Mouse (Mus musculus) kidney, embryonic 15.5 days (tissue): ENCODE data around the gene Satl1. TPM values are rescaled to one million over a fixed set of nuclear protein-coding genes. Genes with fewer than 3 reads are reported as not detected.
"Not testable (repeated sequence)": the region's sequence is repeated elsewhere in the genome, so short reads cannot be mapped to it uniquely, and the experiment has no call there.

Experiments used
- ATAC-seq: fragments of 200-750 bp; cut with Nextera tagmentation; replicated peaks from 2 replicates; pipeline ENCODE4 v1.8.0; 2017; ENCODE audit warnings: moderate TSS enrichment; ENCODE audit not compliant: low FRiP score
- H3K27ac ChIP-seq: fragments of 300-500 bp; sonication (generic); 2 replicates; pipeline ENCODE4 v1.5.1; 2015; ENCODE audit warnings: mild to moderate bottlenecking, inconsistent platforms
- H3K27me3 ChIP-seq: fragments of 300-500 bp; sonication (generic); 2 replicates; pipeline ENCODE4 v1.6.1; 2015; ENCODE audit warnings: inconsistent platforms
- H3K36me3 ChIP-seq: fragments of 300-500 bp; sonication (generic); 2 replicates; pipeline ENCODE4 v1.6.1; 2015; ENCODE audit warnings: inconsistent platforms
- H3K4me1 ChIP-seq: fragments of 300-500 bp; sonication (generic); 2 replicates; pipeline ENCODE4 v1.6.1; 2015; ENCODE audit warnings: inconsistent platforms
- H3K4me2 ChIP-seq: fragments of 300-500 bp; sonication (generic); 2 replicates; pipeline ENCODE4 v1.6.1; 2015; ENCODE audit warnings: moderate library complexity, mild to moderate bottlenecking, inconsistent platforms
- H3K4me3 ChIP-seq: fragments of 300-500 bp; sonication (generic); replicated peaks from 2 replicates; pipeline ENCODE4 v1.5.1; 2015; ENCODE audit warnings: mild to moderate bottlenecking, inconsistent platforms
- H3K9ac ChIP-seq: fragments of 300-500 bp; sonication (generic); 2 replicates; pipeline ENCODE4 v1.6.1; 2015; ENCODE audit warnings: mild to moderate bottlenecking, inconsistent platforms
- H3K9me3 ChIP-seq: fragments of 300-500 bp; sonication (generic); replicated peaks from 2 replicates; pipeline ENCODE4 v1.6.1; 2016; ENCODE audit warnings: inconsistent platforms
- WGBS: fragments of 180-500 bp; shearing (Covaris S2); methylation state at CpG from one replicate; pipeline ENCODE4 v1.1.7; 2015; ENCODE audit warnings: mixed read lengths; 5-methylcytosine and 5-hydroxymethylcytosine counted together
- polyA plus RNA-seq: library from polyadenylated mRNA; unstranded; fragments of >200 nt; fragmentation: Nextera tagmentation; extraction: Ambion mirVana; gene quantifications from 2 replicates; pipeline ENCODE4 v1.2.1, GENCODE M21; 2015

Gene Satl1
- not detected in 2 replicates for polyA plus RNA-seq

DNA sequence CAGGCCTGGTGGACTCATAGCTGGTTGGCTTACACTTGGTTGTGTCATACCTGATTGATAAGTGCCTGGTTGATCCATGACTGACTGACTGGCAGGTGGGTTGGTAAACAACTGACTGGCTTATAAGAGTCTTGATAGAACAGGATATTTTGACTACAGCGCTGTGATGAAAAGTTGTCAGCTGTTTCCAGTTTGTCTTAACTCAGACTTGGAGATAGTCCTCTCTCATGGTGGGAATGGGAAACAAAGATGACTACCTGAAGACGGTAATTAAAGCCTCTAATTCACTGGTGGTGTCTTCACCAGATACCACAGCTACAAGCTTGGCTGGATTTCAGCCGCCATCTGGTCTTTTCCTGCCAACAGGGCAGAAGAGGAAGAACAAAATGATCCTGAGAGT lies at the start of gene Satl1:
TSS of gene Satl1 (minus strand) at position 101 of the 400 bp plus-strand sequence.
- no peaks in the 10 kb centered on the region for H3K4me1 ChIP-seq
- no peak within 1 kb of the TSS for H3K4me2 ChIP-seq
- H3K9ac ChIP-seq = no peak within 1 kb of the TSS
- H3K9me3 ChIP-seq = no peaks in the 10 kb centered on the region
- 82% methylated on average over 3 of the region's 3 CpGs for WGBS
- no peaks in the 10 kb centered on the region for H3K27me3 ChIP-seq
- no peak for ATAC-seq
- H3K4me3 ChIP-seq = no peak within 1 kb of the TSS
- H3K27ac ChIP-seq = no peak within 1 kb of the TSS
- no peaks in the 10 kb centered on the region for H3K36me3 ChIP-seq

DNA sequence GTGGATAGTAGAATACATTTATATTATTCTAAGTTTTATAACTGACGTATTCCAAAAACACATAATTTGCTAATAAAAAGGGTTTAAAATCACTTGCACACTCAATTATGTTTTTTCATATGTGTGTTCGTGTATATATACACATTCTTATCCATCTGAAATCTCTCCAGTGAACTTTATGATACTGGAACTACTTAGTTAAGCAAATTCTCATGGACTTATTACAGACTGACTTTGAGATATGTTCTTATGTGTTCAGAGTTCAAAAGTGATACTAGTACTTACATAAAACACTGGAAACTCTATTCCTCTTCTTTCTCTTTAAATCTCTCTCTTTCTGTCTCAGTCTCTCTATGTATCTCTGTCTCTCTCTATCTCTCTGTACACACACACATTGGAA lies 31.5 kb upstream of the Satl1 start:
- H3K4me1 ChIP-seq = no peaks in the 10 kb centered on the region
- 82% methylated on average over 2 of the region's 2 CpGs for WGBS
- H3K9me3 ChIP-seq = no peaks in the 10 kb centered on the region
- H3K36me3 ChIP-seq = no peaks in the 10 kb centered on the region
- no peak for ATAC-seq
- H3K4me3 ChIP-seq = no peak overlapping the region
- H3K9ac ChIP-seq = no peak overlapping the region
- no peak overlapping the region for H3K27ac ChIP-seq
- H3K4me2 ChIP-seq = no peak overlapping the region
- no peaks in the 10 kb centered on the region for H3K27me3 ChIP-seq

DNA sequence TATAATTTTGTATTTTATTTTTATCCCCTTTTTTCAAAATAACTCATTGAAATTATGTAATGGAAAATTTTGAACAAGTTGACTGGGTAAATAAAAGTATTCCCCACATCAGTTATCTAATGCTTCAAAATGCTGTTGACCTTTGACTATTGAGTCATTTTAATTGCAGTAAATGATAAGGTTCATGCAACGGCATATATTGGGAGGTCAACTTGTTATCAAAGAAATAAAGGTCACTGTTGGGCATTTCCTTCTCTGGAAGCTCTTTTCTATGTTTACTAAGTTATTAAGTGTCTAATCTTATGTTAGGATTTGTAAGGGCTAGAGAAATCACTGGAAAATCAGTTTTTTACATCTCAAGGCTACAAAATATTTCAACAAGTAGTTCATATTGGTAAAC lies 31.0 kb upstream of the Satl1 start:
- Histone ChIP-seq H3K36me3 (no peaks in the 10 kb centered on the region), H3K4me2 (no peak overlapping the region), H3K4me3 (no peak overlapping the region), H3K9me3 (no peaks in the 10 kb centered on the region), H3K27me3 (no peaks in the 10 kb centered on the region), H3K9ac (no peak overlapping the region), H3K4me1 (no peaks in the 10 kb centered on the region), H3K27ac (no peak overlapping the region)
- no peak for ATAC-seq
- WGBS = 72% methylated on average over 1 of the region's 1 CpGs

DNA sequence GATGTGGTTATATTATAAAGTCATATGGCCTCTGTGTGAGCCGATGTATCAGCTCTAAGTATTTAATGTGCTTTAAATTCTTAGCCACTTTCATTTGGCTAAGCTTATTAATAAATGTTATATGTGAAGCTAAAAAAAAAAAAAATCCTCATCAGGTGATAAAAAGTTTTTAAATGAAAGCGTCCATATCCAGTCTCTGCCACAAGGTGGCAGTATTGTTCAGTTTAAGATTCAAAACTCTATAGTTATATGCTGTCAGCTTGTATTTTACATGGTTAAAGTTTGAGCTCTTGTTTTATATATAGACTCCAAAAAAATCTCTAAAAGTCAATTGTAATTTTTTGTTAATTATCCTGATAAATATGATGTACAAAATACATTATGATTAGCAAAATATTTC lies 16.4 kb upstream of the Satl1 start:
- H3K27ac ChIP-seq, H3K4me3 ChIP-seq, H3K4me1 ChIP-seq, H3K27me3 ChIP-seq, H3K36me3 ChIP-seq, ATAC-seq, H3K9ac ChIP-seq, H3K9me3 ChIP-seq, H3K4me2 ChIP-seq: not testable (repeated sequence)
- 38% methylated on average over 2 of the region's 2 CpGs for WGBS

DNA sequence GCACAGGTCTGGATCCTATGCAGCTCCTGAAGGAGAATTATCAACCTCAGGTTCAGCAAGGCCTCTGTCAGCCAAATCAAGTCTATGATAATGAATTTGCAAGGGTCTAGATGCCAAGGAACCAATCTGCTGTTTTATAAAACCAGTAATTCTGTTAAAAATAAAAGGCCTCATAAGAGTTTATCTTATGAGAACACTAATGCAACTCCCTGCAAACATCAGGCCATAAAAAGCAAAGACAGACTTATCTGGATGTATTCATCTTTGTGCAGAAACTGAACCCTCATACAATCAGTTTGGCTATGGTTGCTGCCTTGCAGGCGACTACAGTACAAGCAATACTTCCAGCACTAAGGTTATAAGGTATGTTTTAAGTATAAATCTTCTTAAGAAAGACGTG lies 5.7 kb upstream of the Satl1 start:
- ATAC-seq = no peak
- H3K27me3 ChIP-seq = no peaks in the 10 kb centered on the region
- H3K4me2 ChIP-seq = no peak overlapping the region
- no peak overlapping the region for H3K4me3 ChIP-seq
- WGBS = 74% methylated on average over 2 of the region's 2 CpGs
- no peaks in the 10 kb centered on the region for H3K36me3 ChIP-seq
- H3K9me3 ChIP-seq = no peaks in the 10 kb centered on the region
- H3K4me1 ChIP-seq = no peaks in the 10 kb centered on the region
- H3K9ac ChIP-seq = no peak overlapping the region
- H3K27ac ChIP-seq = no peak overlapping the region

DNA sequence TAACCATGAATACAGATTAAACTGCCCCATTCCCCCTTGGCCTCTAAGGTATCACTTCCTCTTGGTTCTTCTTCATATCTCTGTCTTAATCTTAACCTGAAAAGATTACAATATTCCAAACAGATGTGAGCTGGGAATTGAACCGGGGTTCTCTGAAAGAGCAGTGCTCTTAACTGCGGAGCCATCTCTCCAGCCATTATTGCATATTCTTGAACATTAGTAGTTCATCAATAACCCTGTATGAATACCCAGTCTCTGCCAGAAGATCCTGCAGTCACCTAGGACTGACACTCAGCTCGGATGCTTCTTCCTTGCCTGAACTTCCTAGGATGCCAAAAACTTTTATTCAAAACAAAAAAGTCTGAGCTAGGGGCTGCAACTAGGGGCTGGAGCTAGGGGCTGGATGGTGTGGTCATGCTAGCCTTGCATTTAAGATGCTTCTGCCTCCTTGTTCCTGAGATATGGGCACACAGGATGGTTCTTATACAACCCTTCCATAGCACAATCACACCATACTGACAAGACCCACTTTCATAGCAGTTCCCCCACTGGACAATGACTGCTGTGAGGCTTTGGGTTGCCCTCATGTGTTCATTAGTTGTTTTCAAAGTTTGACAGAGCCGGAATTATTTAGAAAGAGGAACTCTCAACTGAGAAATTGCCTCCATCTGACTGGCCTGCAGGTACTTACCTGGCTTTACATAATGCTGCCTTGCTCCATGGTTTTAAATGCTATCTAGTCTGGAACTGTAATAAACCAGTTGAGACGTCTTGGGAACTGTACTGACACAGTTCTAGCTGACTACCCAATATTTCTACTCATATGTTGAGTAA lies 35.8 kb downstream of the Satl1 start:
- not testable (repeated sequence) for H3K4me2 ChIP-seq, H3K4me3 ChIP-seq, H3K27ac ChIP-seq, H3K36me3 ChIP-seq, H3K4me1 ChIP-seq, H3K9ac ChIP-seq, H3K9me3 ChIP-seq, H3K27me3 ChIP-seq
- WGBS = 84% methylated on average over 5 of the region's 5 CpGs
- peak; percentile 99 for ATAC-seq

DNA sequence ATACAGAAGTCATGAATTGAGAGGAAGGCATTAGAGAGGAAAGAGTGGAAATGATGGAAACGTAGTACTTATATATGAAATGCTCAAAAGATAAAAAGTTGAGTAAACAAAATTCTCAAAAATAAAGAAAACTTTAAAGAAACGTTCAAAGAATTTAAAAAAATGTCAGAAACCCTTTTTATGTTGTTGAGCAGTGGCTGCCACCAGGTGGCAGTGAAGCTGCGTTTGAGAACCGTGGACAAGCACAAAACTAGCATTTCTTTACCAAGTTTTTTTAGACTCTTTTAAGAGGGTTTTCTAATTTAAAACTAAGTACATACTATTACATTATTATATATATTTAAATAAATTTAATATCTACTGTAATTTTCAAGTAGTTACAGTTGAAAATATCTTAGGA lies 38.2 kb downstream of the Satl1 start:
- Histone ChIP-seq H3K27me3 (no peaks in the 10 kb centered on the region), H3K4me1 (no peaks in the 10 kb centered on the region), H3K9me3 (peaks cover 6% of the 10 kb centered on the region; the same call in 1 of the 2 replicates), H3K9ac (no peak overlapping the region), H3K36me3 (0 out of 2 replicates have a peak, but pooled peaks cover 6% of the 10 kb centered on the region), H3K27ac (no peak overlapping the region), H3K4me2 (no peak overlapping the region), H3K4me3 (no peak overlapping the region)
- 35% methylated on average over 4 of the region's 4 CpGs for WGBS
- no peak for ATAC-seq

DNA sequence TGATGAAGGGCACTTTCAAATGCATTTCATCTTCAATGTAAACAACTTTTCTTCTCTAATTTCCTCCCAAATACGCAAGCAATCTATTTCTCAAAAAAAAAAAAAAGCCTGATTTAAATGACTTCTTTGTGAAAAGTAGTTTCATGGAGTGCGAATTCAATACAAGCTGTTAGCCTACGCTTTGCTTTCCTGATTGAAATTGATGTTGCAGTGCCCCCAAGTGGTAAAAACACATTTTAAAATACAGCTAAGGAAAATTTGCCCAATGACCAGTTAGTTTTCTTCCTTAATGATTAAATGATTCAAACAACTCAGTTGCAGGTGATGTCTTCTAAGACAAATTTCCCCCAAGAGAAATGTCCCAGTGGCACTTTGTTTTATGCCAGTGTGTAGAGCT lies 58.2 kb downstream of the Satl1 start:
- Histone ChIP-seq H3K9me3 (no peaks in the 10 kb centered on the region), H3K4me2 (no peak overlapping the region), H3K4me1 (no peaks in the 10 kb centered on the region), H3K4me3 (no peak overlapping the region), H3K27me3 (no peaks in the 10 kb centered on the region), H3K27ac (no peak overlapping the region), H3K9ac (no peak overlapping the region), H3K36me3 (no peaks in the 10 kb centered on the region)
- 42% methylated on average over 3 of the region's 3 CpGs for WGBS
- ATAC-seq = no peak

DNA sequence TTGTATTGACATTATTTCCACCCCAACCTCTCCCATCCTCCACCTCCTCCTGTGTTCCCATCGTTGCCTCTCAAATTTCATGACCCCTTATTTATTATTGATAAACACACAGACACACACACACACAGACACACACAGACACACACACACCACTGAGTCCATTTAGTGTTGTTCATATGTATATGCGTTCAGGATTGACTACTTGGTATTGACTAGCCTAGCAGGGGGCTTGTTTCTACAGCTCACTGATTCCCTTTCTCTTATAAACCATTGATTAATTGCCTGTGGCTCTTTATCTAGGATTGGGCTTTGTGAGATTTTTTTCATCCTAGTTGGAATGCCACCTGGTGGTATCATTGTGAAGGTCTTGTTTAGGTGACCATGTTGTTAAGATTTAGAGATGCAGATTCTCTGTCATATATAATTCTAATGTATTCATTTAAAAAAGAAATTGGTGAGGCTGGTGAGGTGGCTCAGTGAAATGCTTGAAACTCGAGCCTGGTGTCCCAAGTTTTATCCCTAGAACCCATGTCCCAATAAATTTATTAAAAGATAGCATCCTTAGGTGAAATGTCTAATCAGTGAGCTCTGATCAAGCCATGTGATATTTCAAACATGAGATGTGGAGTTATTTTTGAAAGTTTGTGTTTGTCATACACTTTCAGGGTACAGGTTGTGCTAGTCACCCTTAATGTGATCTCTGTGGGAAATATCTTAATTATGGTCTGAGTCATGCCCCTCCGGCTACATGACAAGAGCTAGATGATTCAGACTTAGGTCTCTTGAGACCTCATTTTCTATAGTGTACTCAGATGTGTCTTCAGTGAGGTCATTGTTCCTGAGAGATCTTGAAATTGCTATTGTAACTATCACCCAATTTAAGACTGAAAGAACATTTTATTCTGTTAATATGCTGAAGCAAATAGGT lies 58.8 kb downstream of the Satl1 start:
- Histone ChIP-seq H3K27me3 (no peaks in the 10 kb centered on the region), H3K27ac (no peak overlapping the region), H3K9me3 (no peaks in the 10 kb centered on the region), H3K9ac (no peak overlapping the region), H3K4me3 (no peak overlapping the region), H3K36me3 (no peaks in the 10 kb centered on the region), H3K4me1 (no peaks in the 10 kb centered on the region), H3K4me2 (no peak overlapping the region)
- ATAC-seq = no peak
- WGBS = 61% methylated on average over 4 of the region's 4 CpGs

DNA sequence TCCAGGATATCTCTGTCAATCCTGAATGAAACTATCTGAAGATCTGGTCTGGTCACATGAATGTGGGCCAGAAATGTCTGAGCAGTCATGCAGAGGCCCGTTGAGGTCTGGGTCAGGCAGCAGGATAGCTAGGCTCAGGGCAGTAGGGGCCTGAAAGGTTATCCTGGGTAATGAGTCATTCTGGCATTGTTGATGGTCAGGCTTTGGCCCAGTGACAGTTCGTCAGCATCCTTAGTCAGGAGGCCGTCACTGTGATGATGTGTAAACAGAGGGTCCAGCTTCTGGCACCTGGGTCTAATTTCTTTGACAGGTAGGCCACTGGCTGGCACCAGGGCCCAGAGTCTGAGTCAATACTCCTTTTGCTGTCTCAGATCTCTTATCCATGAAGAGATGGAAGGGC lies 67.1 kb downstream of the Satl1 start:
- Histone ChIP-seq H3K4me2 (no peak overlapping the region), H3K27me3 (no peaks in the 10 kb centered on the region), H3K4me3 (no peak overlapping the region), H3K27ac (no peak overlapping the region), H3K9ac (no peak overlapping the region), H3K9me3 (no peaks in the 10 kb centered on the region), H3K36me3 (0 out of 2 replicates have a peak, but pooled peaks cover 5% of the 10 kb centered on the region), H3K4me1 (no peaks in the 10 kb centered on the region)
- no peak for ATAC-seq
- WGBS = 80% methylated on average over 3 of the region's 3 CpGs
